Mouse (Mus musculus) kidney, embryonic 15.5 days (tissue): ENCODE results near the gene Tlk2. TPM values are rescaled to one million over a fixed set of nuclear protein-coding genes. Genes with fewer than 3 reads are reported as not detected.
A peak's percentile ranks its signal among the peaks of the same experiment; 100 is the strongest.

Experiments
- ATAC-seq: fragments of 200-750 bp; cut with Nextera tagmentation; replicated peaks from 2 replicates; pipeline ENCODE4 v1.8.0; 2017; ENCODE audit warnings: moderate TSS enrichment; ENCODE audit not compliant: low FRiP score
- H3K27ac ChIP-seq: fragments of 300-500 bp; sonication (generic); 2 replicates; pipeline ENCODE4 v1.5.1; 2015; ENCODE audit warnings: mild to moderate bottlenecking, inconsistent platforms
- H3K27me3 ChIP-seq: fragments of 300-500 bp; sonication (generic); 2 replicates; pipeline ENCODE4 v1.6.1; 2015; ENCODE audit warnings: inconsistent platforms
- H3K36me3 ChIP-seq: fragments of 300-500 bp; sonication (generic); 2 replicates; pipeline ENCODE4 v1.6.1; 2015; ENCODE audit warnings: inconsistent platforms
- H3K4me1 ChIP-seq: fragments of 300-500 bp; sonication (generic); 2 replicates; pipeline ENCODE4 v1.6.1; 2015; ENCODE audit warnings: inconsistent platforms
- H3K4me2 ChIP-seq: fragments of 300-500 bp; sonication (generic); 2 replicates; pipeline ENCODE4 v1.6.1; 2015; ENCODE audit warnings: moderate library complexity, mild to moderate bottlenecking, inconsistent platforms
- H3K4me3 ChIP-seq: fragments of 300-500 bp; sonication (generic); replicated peaks from 2 replicates; pipeline ENCODE4 v1.5.1; 2015; ENCODE audit warnings: mild to moderate bottlenecking, inconsistent platforms
- H3K9ac ChIP-seq: fragments of 300-500 bp; sonication (generic); 2 replicates; pipeline ENCODE4 v1.6.1; 2015; ENCODE audit warnings: mild to moderate bottlenecking, inconsistent platforms
- H3K9me3 ChIP-seq: fragments of 300-500 bp; sonication (generic); replicated peaks from 2 replicates; pipeline ENCODE4 v1.6.1; 2016; ENCODE audit warnings: inconsistent platforms
- WGBS: fragments of 180-500 bp; shearing (Covaris S2); methylation state at CpG from one replicate; pipeline ENCODE4 v1.1.7; 2015; ENCODE audit warnings: mixed read lengths; 5-methylcytosine and 5-hydroxymethylcytosine counted together
- polyA plus RNA-seq: library from polyadenylated mRNA; unstranded; fragments of >200 nt; fragmentation: Nextera tagmentation; extraction: Ambion mirVana; gene quantifications from 2 replicates; pipeline ENCODE4 v1.2.1, GENCODE M21; 2015

Gene Tlk2
- polyA plus RNA-seq, 1 experiment from 2014 or later, result 21.1 TPM

GRCm38 (mm10) chr11:105311291-105311975 lies 132.8 kb downstream of the Tlk2 start:
- H3K27ac ChIP-seq, result peak overlapping the region; percentile 56
- H3K9me3 ChIP-seq, result no peaks in the 10 kb centered on the region
- H3K4me1 ChIP-seq, result peaks cover 53% of the 10 kb centered on the region
- peak overlapping the region; percentile 31; the same call in 1 of the 2 replicates for H3K4me2 ChIP-seq
- WGBS, result 32% methylated on average over 24 of the region's 24 CpGs
- ATAC-seq, result no peak
- no peak overlapping the region for H3K9ac ChIP-seq
- no peak overlapping the region for H3K4me3 ChIP-seq
- H3K36me3 ChIP-seq, result no peaks in the 10 kb centered on the region
- no peaks in the 10 kb centered on the region for H3K27me3 ChIP-seq

- Histone ChIP-seq H3K27me3 (no peaks in the 10 kb centered on the region), H3K4me1 (peaks cover 53% of the 10 kb centered on the region), H3K9ac (no peak overlapping the region), H3K4me2 (no peak overlapping the region), H3K27ac (peak overlapping the region; percentile 79), H3K36me3 (no peaks in the 10 kb centered on the region), H3K4me3 (no peak overlapping the region), H3K9me3 (no peaks in the 10 kb centered on the region)
- ATAC-seq, result peak; percentile 8; the same call in 1 of the 2 replicates
- 35% methylated on average over 12 of the region's 12 CpGs for WGBS
Measured at GRCm38 (mm10) chr11:105312311-105312942, 133.8 kb downstream of the Tlk2 start.

- 17% methylated on average over 10 of the region's 10 CpGs for WGBS
- H3K27me3 ChIP-seq, result no peaks in the 10 kb centered on the region
- peak; percentile 55 for ATAC-seq
Measured at GRCm38 (mm10) chr11:105312972-105313632, 134.5 kb downstream of the Tlk2 start.

GRCm38 (mm10) chr11:105313633-105314014 lies 135.0 kb downstream of the Tlk2 start:
- Histone ChIP-seq H3K9ac (no peak overlapping the region), H3K4me3 (no peak overlapping the region), H3K4me2 (no peak overlapping the region), H3K36me3 (no peaks in the 10 kb centered on the region), H3K9me3 (no peaks in the 10 kb centered on the region), H3K27ac (peak overlapping the region; percentile 79), H3K4me1 (peaks cover 53% of the 10 kb centered on the region), H3K27me3 (no peaks in the 10 kb centered on the region)
- no peak for ATAC-seq
- 34% methylated on average over 8 of the region's 8 CpGs for WGBS

More at GRCm38 (mm10) chr11:105312972-105313632, 134.5 kb downstream of the Tlk2 start:
- no peak overlapping the region for H3K4me2 ChIP-seq
- peaks cover 53% of the 10 kb centered on the region for H3K4me1 ChIP-seq
- H3K36me3 ChIP-seq, result no peaks in the 10 kb centered on the region
- H3K27ac ChIP-seq, result peak overlapping the region; percentile 79
- no peak overlapping the region for H3K9ac ChIP-seq
- H3K4me3 ChIP-seq, result no peak overlapping the region
- H3K9me3 ChIP-seq, result no peaks in the 10 kb centered on the region

- Histone ChIP-seq H3K4me3 (no peak overlapping the region), H3K4me1 (peaks cover 53% of the 10 kb centered on the region), H3K36me3 (no peaks in the 10 kb centered on the region), H3K27ac (no peak overlapping the region), H3K9ac (no peak overlapping the region), H3K4me2 (no peak overlapping the region), H3K9me3 (no peaks in the 10 kb centered on the region), H3K27me3 (no peaks in the 10 kb centered on the region)
- 64% methylated on average over 8 of the region's 8 CpGs for WGBS
- ATAC-seq, result no peak
Measured at GRCm38 (mm10) chr11:105315296-105315695, 136.7 kb downstream of the Tlk2 start.

- 92% methylated on average over 4 of the region's 4 CpGs for WGBS
- no peak overlapping the region for H3K9ac ChIP-seq
- H3K27me3 ChIP-seq, result no peaks in the 10 kb centered on the region
Measured at GRCm38 (mm10) chr11:105316121-105316520, 137.5 kb downstream of the Tlk2 start.

GRCm38 (mm10) chr11:105317769-105318168 lies 139.2 kb downstream of the Tlk2 start:
- no peaks in the 10 kb centered on the region for H3K27me3 ChIP-seq
- no peak overlapping the region for H3K4me3 ChIP-seq
- WGBS, result 88% methylated on average over 6 of the region's 6 CpGs
- H3K4me2 ChIP-seq, result no peak overlapping the region
- peaks cover 34% of the 10 kb centered on the region for H3K4me1 ChIP-seq
- H3K9me3 ChIP-seq, result no peaks in the 10 kb centered on the region
- no peaks in the 10 kb centered on the region for H3K36me3 ChIP-seq
- H3K9ac ChIP-seq, result no peak overlapping the region
- ATAC-seq, result no peak
- H3K27ac ChIP-seq, result no peak overlapping the region

More at GRCm38 (mm10) chr11:105316121-105316520, 137.5 kb downstream of the Tlk2 start:
- Histone ChIP-seq H3K27ac (no peak overlapping the region), H3K4me3 (no peak overlapping the region), H3K36me3 (no peaks in the 10 kb centered on the region), H3K9me3 (no peaks in the 10 kb centered on the region), H3K4me1 (peaks cover 50% of the 10 kb centered on the region), H3K4me2 (no peak overlapping the region)
- ATAC-seq, result no peak

- Histone ChIP-seq H3K9me3 (no peaks in the 10 kb centered on the region), H3K36me3 (peaks cover 7% of the 10 kb centered on the region; the same call in 1 of the 2 replicates), H3K4me1 (peaks cover 2% of the 10 kb centered on the region; the same call in 1 of the 2 replicates), H3K9ac (no peak overlapping the region), H3K27ac (no peak overlapping the region), H3K4me2 (no peak overlapping the region), H3K4me3 (no peak overlapping the region), H3K27me3 (no peaks in the 10 kb centered on the region)
- ATAC-seq, result no peak
- WGBS, result 60% methylated on average over 2 of the region's 2 CpGs
Measured at GRCm38 (mm10) chr11:105321090-105321489, 142.5 kb downstream of the Tlk2 start.

GRCm38 (mm10) chr11:105323530-105323929 lies 144.9 kb downstream of the Tlk2 start:
- Histone ChIP-seq H3K27me3 (no peaks in the 10 kb centered on the region), H3K36me3 (peaks cover 26% of the 10 kb centered on the region; the same call in 1 of the 2 replicates), H3K4me3 (no peak overlapping the region), H3K4me1 (no peaks in the 10 kb centered on the region), H3K9me3 (no peaks in the 10 kb centered on the region), H3K4me2 (no peak overlapping the region), H3K9ac (no peak overlapping the region), H3K27ac (no peak overlapping the region)
- no peak for ATAC-seq
- WGBS, result 94% methylated on average over 5 of the region's 5 CpGs

GRCm38 (mm10) chr11:105327101-105327500 lies 148.5 kb downstream of the Tlk2 start:
- H3K36me3 ChIP-seq, result peaks cover 29% of the 10 kb centered on the region; the same call in 1 of the 2 replicates
- H3K4me2 ChIP-seq, result no peak overlapping the region
- no peak overlapping the region for H3K4me3 ChIP-seq
- H3K27ac ChIP-seq, result no peak overlapping the region
- no peaks in the 10 kb centered on the region for H3K9me3 ChIP-seq
- H3K9ac ChIP-seq, result no peak overlapping the region
- 92% methylated on average over 3 of the region's 3 CpGs for WGBS
- ATAC-seq, result no peak
- peaks cover 23% of the 10 kb centered on the region for H3K4me1 ChIP-seq
- H3K27me3 ChIP-seq, result no peaks in the 10 kb centered on the region

GRCm38 (mm10) chr11:105329962-105330361 lies 151.4 kb downstream of the Tlk2 start:
- peaks cover 29% of the 10 kb centered on the region for H3K4me1 ChIP-seq
- peaks cover 29% of the 10 kb centered on the region; the same call in 1 of the 2 replicates for H3K36me3 ChIP-seq
- H3K9me3 ChIP-seq, result no peaks in the 10 kb centered on the region
- no peak overlapping the region for H3K9ac ChIP-seq
- 35% methylated on average over 9 of the region's 9 CpGs for WGBS
- ATAC-seq, result no peak
- no peak overlapping the region for H3K4me2 ChIP-seq
- H3K27ac ChIP-seq, result no peak overlapping the region
- H3K27me3 ChIP-seq, result no peaks in the 10 kb centered on the region
- no peak overlapping the region for H3K4me3 ChIP-seq

- 61% methylated on average over 3 of the region's 3 CpGs for WGBS
- H3K9me3 ChIP-seq, result no peaks in the 10 kb centered on the region
- peaks cover 29% of the 10 kb centered on the region for H3K4me1 ChIP-seq
- peaks cover 30% of the 10 kb centered on the region; the same call in 1 of the 2 replicates for H3K36me3 ChIP-seq
- H3K4me2 ChIP-seq, result no peak overlapping the region
- H3K27ac ChIP-seq, result no peak overlapping the region
- ATAC-seq, result no peak
- H3K9ac ChIP-seq, result no peak overlapping the region
- H3K27me3 ChIP-seq, result no peaks in the 10 kb centered on the region
- H3K4me3 ChIP-seq, result no peak overlapping the region
Measured at GRCm38 (mm10) chr11:105331129-105331528, 152.5 kb downstream of the Tlk2 start.
